ENCODE assay signal across 8 mouse cellular contexts in the genomic region with DNA sequence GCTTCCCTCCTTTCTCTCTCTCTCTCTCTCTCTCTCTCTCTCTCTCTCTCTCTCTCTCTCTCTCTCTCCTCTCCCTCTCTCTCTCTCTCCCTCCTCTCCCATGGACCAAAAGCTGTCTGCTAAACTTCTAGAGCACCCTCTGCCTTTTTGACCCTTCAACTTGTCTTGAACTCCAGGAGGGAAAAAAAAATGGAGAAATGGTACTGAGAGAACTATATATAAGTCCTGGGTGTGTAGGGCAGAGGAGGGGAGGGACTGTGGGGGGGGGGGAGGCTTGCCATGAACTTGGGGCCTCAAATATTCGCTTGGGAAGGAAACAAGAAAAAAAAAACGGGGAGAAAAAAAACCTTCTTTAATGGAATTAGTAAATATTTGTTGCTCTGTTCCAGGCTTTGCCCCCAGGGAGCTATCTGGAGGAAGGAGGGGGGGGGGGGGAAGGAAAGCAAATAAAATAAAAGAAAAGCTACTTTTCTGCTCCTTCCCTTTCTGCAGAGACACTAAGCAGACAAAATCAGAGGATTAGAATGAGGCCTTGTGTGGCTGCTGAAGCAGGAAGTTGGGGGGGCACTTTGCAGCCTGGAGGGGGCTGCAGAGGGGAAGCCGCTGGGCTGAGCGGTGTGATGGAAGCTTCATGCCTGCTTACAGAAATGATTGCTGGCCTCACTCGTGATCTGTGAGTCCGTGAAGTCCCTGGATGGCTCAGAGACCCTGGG.
DNase-seq lines count a peak whose midpoint lies in the region; ATAC-seq lines count a peak whose summit lies in the region.

No protein-coding gene starts in this region.

- peak overlapping the region; percentile 38; the same call in 1 of the 2 replicates for H3K9ac ChIP-seq in hindbrain, embryonic 11.5 days (ENCODE audit: low read depth, low read length)
- no peak overlapping the region for H3K9ac ChIP-seq in hindbrain, embryonic 12.5 days
- peak overlapping the region; percentile 54 for H3K9ac ChIP-seq in embryonic facial prominence, embryonic 14.5 days (ENCODE audit: low read depth, low read length)
- no peak overlapping the region for H3K9ac ChIP-seq in stomach, embryonic 14.5 days (replicated peaks; ENCODE audit: low read depth, low read length)

- ATAC-seq in hindbrain, embryonic 11.5 days (ENCODE audit: low FRiP score): no peak
- no peak for ATAC-seq in hindbrain, embryonic 12.5 days (ENCODE audit: low FRiP score)
- peak; percentile 77 for ATAC-seq in embryonic facial prominence, embryonic 14.5 days (ENCODE audit: low read depth)
- ATAC-seq in stomach, embryonic 14.5 days (ENCODE audit: insufficient number of reproducible peaks, insufficient read depth, low FRiP score, low read depth): peak; percentile 82; the same call in 1 of the 2 replicates

- no peak overlapping the region for H3K27ac ChIP-seq in hindbrain, embryonic 11.5 days (ENCODE audit: low read depth, low read length)
- H3K27ac ChIP-seq in hindbrain, embryonic 12.5 days: no peak overlapping the region
- peak overlapping the region; percentile 59 for H3K27ac ChIP-seq in embryonic facial prominence, embryonic 14.5 days (replicated peaks; ENCODE audit: low read depth, low read length)
- H3K27ac ChIP-seq in stomach, embryonic 14.5 days (ENCODE audit: low read length): peak overlapping the region; percentile 87

- no peaks in the 10 kb centered on the region for H3K27me3 ChIP-seq in hindbrain, embryonic 11.5 days (ENCODE audit: control insufficient read depth, insufficient read depth, low read length)
- H3K27me3 ChIP-seq in hindbrain, embryonic 12.5 days: no peaks in the 10 kb centered on the region
- no peaks in the 10 kb centered on the region for H3K27me3 ChIP-seq in embryonic facial prominence, embryonic 14.5 days (replicated peaks; ENCODE audit: control insufficient read depth, insufficient read depth, low read length)
- H3K27me3 ChIP-seq in stomach, embryonic 14.5 days (ENCODE audit: control insufficient read depth, insufficient read depth, low read length): no peaks in the 10 kb centered on the region

- intact Hi-C loops in gastrocnemius, postnatal 36 days (cut with DNase I): no loop called here

- no peaks in the 10 kb centered on the region for H3K36me3 ChIP-seq in hindbrain, embryonic 11.5 days (ENCODE audit: control insufficient read depth, insufficient read depth, low read length)
- H3K36me3 ChIP-seq in hindbrain, embryonic 12.5 days: no peaks in the 10 kb centered on the region
- no peaks in the 10 kb centered on the region for H3K36me3 ChIP-seq in embryonic facial prominence, embryonic 14.5 days (ENCODE audit: control insufficient read depth, insufficient read depth, low read length)
- no peaks in the 10 kb centered on the region for H3K36me3 ChIP-seq in stomach, embryonic 14.5 days (ENCODE audit: control insufficient read depth, insufficient read depth, low read length)

- H3K4me1 ChIP-seq in hindbrain, embryonic 11.5 days (replicated peaks; ENCODE audit: control insufficient read depth, insufficient read depth, low read length): no peaks in the 10 kb centered on the region
- peaks cover 13% of the 10 kb centered on the region for H3K4me1 ChIP-seq in hindbrain, embryonic 12.5 days
- peaks cover 13% of the 10 kb centered on the region for H3K4me1 ChIP-seq in embryonic facial prominence, embryonic 14.5 days (ENCODE audit: control insufficient read depth, insufficient read depth, low read length)
- peaks cover 10% of the 10 kb centered on the region; the same call in 1 of the 2 replicates for H3K4me1 ChIP-seq in stomach, embryonic 14.5 days (ENCODE audit: control insufficient read depth, insufficient read depth, low read length)

- H3K9me3 ChIP-seq in hindbrain, embryonic 11.5 days (ENCODE audit: control insufficient read depth, low read length): no peaks in the 10 kb centered on the region
- peaks cover 6% of the 10 kb centered on the region for H3K9me3 ChIP-seq in hindbrain, embryonic 12.5 days (replicated peaks)
- no peaks in the 10 kb centered on the region for H3K9me3 ChIP-seq in embryonic facial prominence, embryonic 14.5 days (ENCODE audit: control insufficient read depth, low read length)
- no peaks in the 10 kb centered on the region for H3K9me3 ChIP-seq in stomach, embryonic 14.5 days (ENCODE audit: control insufficient read depth, low read depth, low read length)

- no peak overlapping the region for H3K4me2 ChIP-seq in hindbrain, embryonic 11.5 days (replicated peaks; ENCODE audit: low read depth, low read length)
- H3K4me2 ChIP-seq in hindbrain, embryonic 12.5 days (replicated peaks): no peak overlapping the region
- no peak overlapping the region; the same call in 1 of the 2 replicates for H3K4me2 ChIP-seq in embryonic facial prominence, embryonic 14.5 days (ENCODE audit: low read depth, low read length)
- H3K4me2 ChIP-seq in stomach, embryonic 14.5 days (replicated peaks; ENCODE audit: low read depth, low read length): 0 out of 2 replicates have a peak overlapping the region, but pooled peaks have one; percentile 3

- WGBS in hindbrain, embryonic 11.5 days: 29% methylated on average over 6 of the region's 6 CpGs
- WGBS in hindbrain, embryonic 12.5 days: 33% methylated on average over 6 of the region's 6 CpGs
- WGBS in embryonic facial prominence, embryonic 14.5 days: 12% methylated on average over 6 of the region's 6 CpGs
- 7% methylated on average over 6 of the region's 6 CpGs for WGBS in stomach, embryonic 14.5 days

- no peak for DNase-seq in hindbrain, embryonic 11.5 days (ENCODE audit: low spot score)
- peak; percentile 72 for DNase-seq in embryonic facial prominence, embryonic 14.5 days (ENCODE audit: low spot score)
- DNase-seq in kidney, postnatal 25 days: peak; percentile 21 to 53
- DNase-seq in adrenal gland, postnatal 14 days: no peak
- DNase-seq in cerebellum, postnatal 25 days: no peak
- no peak for DNase-seq in gastrocnemius, postnatal 36 days

- no peak overlapping the region for H3K4me3 ChIP-seq in hindbrain, embryonic 11.5 days (ENCODE audit: low read depth, low read length)
- H3K4me3 ChIP-seq in hindbrain, embryonic 12.5 days: no peak overlapping the region
- H3K4me3 ChIP-seq in embryonic facial prominence, embryonic 14.5 days (ENCODE audit: low read depth, low read length): no peak overlapping the region
- H3K4me3 ChIP-seq in stomach, embryonic 14.5 days (ENCODE audit: low read depth, low read length): no peak overlapping the region

Comparison
In these comparisons a context has a peak if more than half of its experiments do, and no peak if none do; other contexts are left out.
1. H3K9ac ChIP-seq: peak in hindbrain, embryonic 11.5 days (single experiment) and embryonic facial prominence, embryonic 14.5 days (single experiment); none in hindbrain, embryonic 12.5 days (single experiment) and stomach, embryonic 14.5 days (single experiment).
2. ATAC-seq: peak in embryonic facial prominence, embryonic 14.5 days (single experiment) and stomach, embryonic 14.5 days (single experiment); none in hindbrain, embryonic 11.5 days (single experiment) and hindbrain, embryonic 12.5 days (single experiment).
3. DNase-seq: peak in embryonic facial prominence, embryonic 14.5 days (single experiment) and kidney, postnatal 25 days (2 of 2); none in hindbrain, embryonic 11.5 days (single experiment), adrenal gland, postnatal 14 days (single experiment), cerebellum, postnatal 25 days (0 of 2) and gastrocnemius, postnatal 36 days (0 of 2).
4. H3K27ac ChIP-seq: peak in embryonic facial prominence, embryonic 14.5 days (single experiment) and stomach, embryonic 14.5 days (single experiment); none in hindbrain, embryonic 11.5 days (single experiment) and hindbrain, embryonic 12.5 days (single experiment).